Mouse (Mus musculus) activated CD4-positive, CD25-positive, alpha-beta regulatory T cell (primary cell): ENCODE measurements around the gene Entpd2. TPM values are rescaled to one million over a fixed set of nuclear protein-coding genes. Genes with fewer than 3 reads are reported as not detected.

Experiments
- polyA plus RNA-seq, 2 experiments: library from polyadenylated mRNA; unstranded; fragments of 100-300 nt; shearing (Covaris generic); gene quantifications; one replicate each; pipeline ENCODE4 v1.2.1; 2017

The Entpd2 gene
- polyA plus RNA-seq: under 1 TPM in 1 of 2 experiments, not detected in 1; 0.17 TPM

DNA sequence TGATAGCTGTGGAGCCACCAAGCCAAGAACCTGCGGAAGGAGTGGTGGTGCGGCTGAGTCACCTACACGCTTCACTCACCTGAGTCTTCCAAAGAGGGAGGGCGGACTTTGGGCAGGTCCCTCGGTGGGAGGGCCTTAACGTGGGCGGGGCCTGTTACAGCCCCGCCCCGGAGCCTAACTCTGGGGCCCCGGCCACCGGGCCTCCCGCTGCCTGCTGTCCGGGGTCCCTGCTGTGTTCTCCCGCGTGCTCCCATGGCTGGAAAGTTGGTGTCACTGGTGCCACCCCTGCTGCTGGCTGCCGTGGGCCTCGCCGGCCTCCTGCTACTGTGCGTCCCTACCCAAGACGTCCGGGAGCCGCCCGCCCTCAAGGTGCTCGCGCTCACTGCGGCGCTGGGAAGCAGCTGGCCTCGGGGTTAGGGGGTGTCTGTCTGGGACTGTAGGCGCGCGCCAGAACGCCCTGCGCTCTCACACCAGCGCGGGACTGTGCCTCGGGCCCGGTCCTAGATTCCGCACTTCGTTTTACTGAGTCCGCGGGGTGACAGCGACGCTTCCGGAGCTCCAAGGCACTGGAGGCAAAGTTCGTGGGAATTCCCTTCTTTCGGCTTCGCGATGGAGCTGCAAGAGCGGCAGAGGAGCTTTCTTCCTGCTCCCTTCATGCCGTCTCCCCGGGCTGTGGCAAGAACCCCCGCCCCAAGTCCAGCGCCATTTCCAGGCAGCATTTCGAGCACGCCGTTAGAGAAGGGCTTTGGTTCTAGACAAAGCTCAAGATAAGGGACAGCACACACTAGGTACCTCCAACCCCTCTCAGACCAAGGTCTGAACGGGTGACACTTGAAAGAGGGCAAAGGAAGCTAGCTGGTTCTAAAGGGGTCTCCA, at the start of gene Entpd2:
TSS of gene Entpd2 (plus strand) at position 154 of the 876 bp plus-strand sequence.

GRCm38 (mm10) chr2:25356208-25357079, 39.2 kb upstream of the Entpd2 start, which contains the start of gene Dpp7:
Gene Dpp7, minus strand, starts transcription at chr2:25356359.

GRCm38 (mm10) chr2:25365091-25365761, 30.4 kb upstream of the Entpd2 start, which contains the start of gene Uap1l1:
Gene Uap1l1, minus strand, starts transcription at chr2:25365682.

GRCm38 (mm10) chr2:25371764-25372643, 23.7 kb upstream of the Entpd2 start, which contains the start of gene Sapcd2:
Gene Sapcd2, plus strand, starts transcription at chr2:25372321.

DNA sequence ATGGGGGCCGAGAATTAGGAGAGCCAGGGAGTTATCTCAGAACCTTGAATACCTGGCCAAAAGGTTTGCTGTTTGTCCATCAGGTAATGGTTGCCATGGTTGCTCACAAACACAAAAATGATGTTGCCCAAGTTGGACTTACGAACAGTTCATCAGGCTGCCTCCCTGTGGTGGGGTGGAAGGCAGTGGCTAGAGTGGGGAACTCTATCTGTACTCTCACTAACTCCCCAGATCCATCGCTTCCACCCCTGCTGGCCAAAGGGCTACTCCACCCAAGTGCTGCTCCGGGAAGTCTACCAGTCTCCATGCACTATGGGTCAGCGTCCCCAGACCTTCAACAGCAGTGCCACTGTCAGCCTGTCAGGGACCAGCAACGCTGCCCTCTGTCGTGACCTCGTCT, 3.4 kb downstream of the Entpd2 start, which contains the start of gene Npdc1:
TSS of gene Npdc1 (plus strand) at position 301 of the 400 bp plus-strand sequence.

GRCm38 (mm10) chr2:25422587-25423410, 27.1 kb downstream of the Entpd2 start, which contains the start of gene Fut7:
Gene Fut7, plus strand, starts transcription at chr2:25423267.

DNA sequence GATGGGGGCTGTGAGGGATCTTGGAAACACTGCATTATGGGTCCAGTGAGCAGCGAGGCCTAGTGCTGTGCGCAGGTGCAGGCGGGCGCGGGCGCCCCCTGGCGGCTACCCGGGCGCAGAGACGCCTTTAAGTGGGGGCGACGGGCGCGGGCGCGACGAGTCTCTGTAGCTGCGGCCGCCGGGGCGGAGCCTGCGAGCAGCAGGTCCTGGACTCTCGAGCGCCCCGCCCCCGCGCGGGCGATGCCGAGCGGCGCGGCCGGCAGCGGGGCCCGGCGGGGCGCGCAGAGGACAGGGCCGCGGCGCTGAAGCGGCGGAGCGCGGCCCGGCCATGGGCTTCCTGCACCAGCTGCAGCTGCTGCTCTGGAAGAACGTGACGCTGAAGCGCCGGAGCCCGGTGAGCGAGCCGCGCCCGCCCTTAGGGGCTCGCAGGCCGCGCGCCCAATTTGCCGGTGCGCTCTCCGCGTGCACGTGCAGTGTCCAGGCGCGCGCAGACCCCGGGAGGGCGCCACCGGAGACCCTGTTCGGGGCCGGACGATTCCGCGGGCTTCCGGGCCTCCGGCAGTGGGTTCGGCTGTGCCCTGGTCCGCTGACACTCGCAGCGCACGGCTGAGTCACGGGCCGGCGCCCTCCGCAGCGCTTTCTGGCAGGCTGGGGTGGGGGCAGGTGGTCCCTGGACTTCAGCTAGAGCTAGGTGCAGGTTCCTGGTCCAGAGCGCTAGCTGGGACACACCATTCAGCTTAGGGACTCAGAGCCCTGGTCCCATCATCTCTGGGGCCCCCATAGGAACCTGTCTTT, 33.0 kb downstream of the Entpd2 start, which contains the start of gene Abca2:
TSS of gene Abca2 (plus strand) at position 262 of the 795 bp plus-strand sequence.

Other genes starting within 250 kb of the Entpd2 start
- 1 to 10 TPM; 3.6 to 4.7 TPM for gene Nrarp, start 215.1 kb upstream of the Entpd2 start, polyA plus RNA-seq
- gene Tor4a, start 199.0 kb upstream of the Entpd2 start, polyA plus RNA-seq: 100 to 1,000 TPM in 1 of 2 experiments, 10 to 100 TPM in 1; 82.2 to 121 TPM
- gene Nelfb, start 184.4 kb upstream of the Entpd2 start, polyA plus RNA-seq: 100 to 1,000 TPM; 104 to 121 TPM
- not detected for gene Stpg3, start 181.2 kb upstream of the Entpd2 start, polyA plus RNA-seq
- gene Fam166a, start 177.1 kb upstream of the Entpd2 start, polyA plus RNA-seq: under 1 TPM in 1 of 2 experiments, not detected in 1; 0.44 TPM
- gene Tubb4b, start 171.2 kb upstream of the Entpd2 start, polyA plus RNA-seq: 100 to 1,000 TPM; 153 to 167 TPM
- gene Slc34a3, start 161.5 kb upstream of the Entpd2 start, polyA plus RNA-seq: under 1 TPM in 1 of 2 experiments, not detected in 1; 0.07 TPM
- gene Rnf224, start 159.1 kb upstream of the Entpd2 start, polyA plus RNA-seq: under 1 TPM in 1 of 2 experiments, not detected in 1; 0.14 TPM
- 1 to 10 TPM; 1.2 to 4.3 TPM for gene Rnf208, start 153.6 kb upstream of the Entpd2 start, polyA plus RNA-seq
- not detected for gene Cysrt1, start 153.4 kb upstream of the Entpd2 start, polyA plus RNA-seq
- gene AL732309.1, start 149.0 kb upstream of the Entpd2 start, polyA plus RNA-seq: 1 to 10 TPM; 2.1 to 9.4 TPM
- gene Tmem203, start 140.4 kb upstream of the Entpd2 start, polyA plus RNA-seq: 10 to 100 TPM; 31.0 to 41.1 TPM
- gene Tprn, start 133.3 kb upstream of the Entpd2 start, polyA plus RNA-seq: 10 to 100 TPM; 10.9 to 12.4 TPM
- gene Ssna1, start 123.4 kb upstream of the Entpd2 start, polyA plus RNA-seq: 100 to 1,000 TPM; 140 TPM
- 10 to 100 TPM; 78.1 to 84.1 TPM for gene Anapc2, start 123.4 kb upstream of the Entpd2 start, polyA plus RNA-seq
- gene Tmem210, start 107.7 kb upstream of the Entpd2 start, polyA plus RNA-seq: not detected
- not detected for gene Lrrc26, start 106.0 kb upstream of the Entpd2 start, polyA plus RNA-seq
- under 1 TPM; 0.10 to 0.39 TPM for gene Grin1, start 76.7 kb upstream of the Entpd2 start, polyA plus RNA-seq
- gene Man1b1, start 63.5 kb upstream of the Entpd2 start, polyA plus RNA-seq: 10 to 100 TPM; 17.2 to 17.6 TPM
- gene Dpp7, start 39.5 kb upstream of the Entpd2 start, polyA plus RNA-seq: 10 to 100 TPM; 13.0 to 16.1 TPM
- gene Uap1l1, start 30.2 kb upstream of the Entpd2 start, polyA plus RNA-seq: 10 to 100 TPM; 50.7 to 71.9 TPM
- 1 to 10 TPM; 4.3 to 6.6 TPM for gene Sapcd2, start 23.6 kb upstream of the Entpd2 start, polyA plus RNA-seq
- 1 to 10 TPM; 1.1 to 4.0 TPM for gene Npdc1, start 3.5 kb downstream of the Entpd2 start, polyA plus RNA-seq
- gene Fut7, start 27.4 kb downstream of the Entpd2 start, polyA plus RNA-seq: 10 to 100 TPM; 13.1 to 35.9 TPM
- gene Abca2, start 32.8 kb downstream of the Entpd2 start, polyA plus RNA-seq: 10 to 100 TPM; 20.5 to 67.6 TPM
- gene Clic3, start 61.0 kb downstream of the Entpd2 start, polyA plus RNA-seq: 1 to 10 TPM; 1.1 to 2.4 TPM
- 100 to 1,000 TPM in 1 of 2 experiments, 10 to 100 TPM in 1; 95.9 to 106 TPM for gene Paxx, start 65.2 kb downstream of the Entpd2 start, polyA plus RNA-seq
- gene Ptgds, start 74.2 kb downstream of the Entpd2 start, polyA plus RNA-seq: under 1 TPM in 1 of 2 experiments, not detected in 1; 0.63 TPM
- gene Lcn12, start 98.0 kb downstream of the Entpd2 start, polyA plus RNA-seq: not detected
- 10 to 100 TPM; 64.4 to 86.7 TPM for gene Fbxw5, start 104.9 kb downstream of the Entpd2 start, polyA plus RNA-seq
- 1 to 10 TPM; 5.9 to 6.1 TPM for gene C8g, start 105.8 kb downstream of the Entpd2 start, polyA plus RNA-seq
- 10 to 100 TPM; 52.5 to 80.6 TPM for gene Traf2, start 151.1 kb downstream of the Entpd2 start, polyA plus RNA-seq
- 100 to 1,000 TPM; 327 to 440 TPM for gene Edf1, start 162.0 kb downstream of the Entpd2 start, polyA plus RNA-seq
- gene Mamdc4, start 179.0 kb downstream of the Entpd2 start, polyA plus RNA-seq: 1 to 10 TPM; 1.2 to 1.8 TPM
- gene Phpt1, start 179.3 kb downstream of the Entpd2 start, polyA plus RNA-seq: 10 to 100 TPM; 51.3 to 89.9 TPM
- under 1 TPM; 0.58 to 0.69 TPM for gene Ajm1, start 185.9 kb downstream of the Entpd2 start, polyA plus RNA-seq
- 10 to 100 TPM; 30.8 to 31.8 TPM for gene Rabl6, start 212.6 kb downstream of the Entpd2 start, polyA plus RNA-seq
- gene Ccdc183, start 221.8 kb downstream of the Entpd2 start, polyA plus RNA-seq: not detected
- gene Tmem141, start 226.1 kb downstream of the Entpd2 start, polyA plus RNA-seq: 1 to 10 TPM; 1.2 to 4.9 TPM
- gene Fcna, start 232.2 kb downstream of the Entpd2 start, polyA plus RNA-seq: 1 to 10 TPM; 4.7 to 8.3 TPM